Mouse (Mus musculus) thymus, postnatal 36 days (tissue): ENCODE data around the gene Mrps18a.
A peak's percentile ranks its signal among the peaks of the same experiment; 100 is the strongest.

Experiments
- DNase-seq, 2 experiments: peaks; one replicate each; pipeline ENCODE4 v3.0.0; 2022; ENCODE audit warnings: mixed read lengths in 2 of 2

Gene Mrps18a

DNA sequence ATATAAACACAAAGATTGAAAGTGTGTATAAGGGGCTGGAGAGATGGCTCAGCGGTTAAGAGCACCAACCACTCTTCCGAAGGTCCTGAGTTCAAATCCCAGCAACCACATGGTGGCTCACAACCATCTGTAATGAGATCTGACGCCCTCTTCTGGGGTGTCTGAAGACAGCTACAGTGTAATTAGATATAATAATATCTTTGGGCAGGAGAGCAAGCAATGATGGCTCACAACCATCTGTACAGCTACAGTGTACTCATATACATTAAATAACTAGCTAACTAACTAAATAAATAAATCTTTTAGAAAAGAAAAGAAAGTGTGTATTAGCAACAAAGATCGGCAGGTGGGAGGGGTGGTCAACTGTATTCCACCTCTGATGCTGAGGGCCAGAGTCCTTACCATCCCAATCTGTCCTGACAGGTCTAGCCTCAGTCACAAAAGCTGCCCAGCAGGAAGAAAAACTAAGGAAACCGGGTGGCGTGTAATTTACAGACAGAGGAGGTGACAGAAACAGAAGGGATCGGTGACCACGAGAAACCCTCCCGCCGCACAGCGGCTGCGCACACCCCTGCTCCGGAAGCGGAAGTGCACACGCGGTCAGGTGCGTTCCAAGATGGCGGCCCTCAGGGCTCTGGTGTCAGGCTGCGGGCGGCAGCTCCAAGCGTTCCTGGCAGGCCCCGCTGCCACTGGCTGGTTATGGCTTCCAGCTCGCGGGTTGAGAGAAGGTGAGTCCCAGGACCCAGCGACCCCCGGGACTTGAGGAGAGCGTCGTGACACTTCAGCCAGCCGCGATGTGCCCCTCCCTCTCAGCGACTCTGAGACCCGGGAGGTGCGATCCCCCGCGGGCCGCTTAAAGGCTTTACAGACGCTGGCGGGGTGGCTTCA lies at the start of gene Mrps18a:
TSS of gene Mrps18a (plus strand) at position 585 of the 888 bp plus-strand sequence.
- DNase-seq = peak; percentile 78 to 81

DNA sequence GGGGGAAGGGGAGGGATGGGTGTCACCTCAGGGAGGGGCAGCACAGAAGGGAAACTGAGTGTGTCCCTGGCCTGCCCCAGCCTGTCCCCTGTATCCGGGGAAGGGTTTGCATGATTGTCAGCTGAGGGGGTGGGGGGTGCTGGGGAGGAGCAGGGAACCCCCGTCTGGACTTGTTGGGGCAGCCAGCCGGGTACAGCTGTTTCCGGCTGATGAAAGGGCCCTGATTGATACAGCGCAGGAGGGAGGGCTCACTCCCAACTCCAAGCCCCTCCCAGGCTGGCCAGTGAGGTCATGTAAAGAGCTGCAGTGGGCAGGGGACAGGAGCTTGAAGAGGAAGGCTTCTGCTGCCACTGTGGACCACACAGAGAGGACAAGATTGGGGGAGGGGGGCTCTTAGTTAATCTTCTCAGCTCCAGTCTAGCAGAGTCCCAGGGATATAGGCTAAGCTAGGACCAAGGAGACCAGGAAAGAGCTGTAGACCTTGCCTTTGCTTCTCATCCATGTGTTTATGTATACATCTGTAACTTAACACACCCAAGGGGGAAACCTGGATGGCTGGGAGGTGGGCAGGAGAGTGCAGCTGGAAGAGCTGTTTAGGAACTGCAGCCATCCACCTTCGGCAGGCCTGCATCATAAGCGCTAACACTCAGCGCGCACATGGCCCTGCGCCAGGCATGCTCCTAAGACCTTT lies 47.4 kb upstream of the Mrps18a start:
- DNase-seq = no peak

DNA sequence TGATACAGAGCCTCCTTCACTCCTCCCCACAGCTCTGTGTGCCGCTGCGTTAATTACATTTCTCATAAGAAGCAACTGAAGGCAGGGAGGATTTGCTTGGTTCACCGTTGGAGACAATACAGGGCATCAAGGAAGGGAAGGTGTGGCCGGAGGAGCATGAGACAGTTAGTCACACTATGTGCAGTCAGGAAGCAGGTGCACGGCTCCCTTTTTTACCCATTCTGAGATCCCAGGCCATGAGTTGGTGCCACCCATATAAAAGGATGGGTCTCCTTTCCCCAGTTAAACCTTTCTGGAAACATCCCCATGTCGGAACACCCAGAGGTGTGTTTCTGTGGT lies 46.8 kb upstream of the Mrps18a start:
- no peak for DNase-seq

DNA sequence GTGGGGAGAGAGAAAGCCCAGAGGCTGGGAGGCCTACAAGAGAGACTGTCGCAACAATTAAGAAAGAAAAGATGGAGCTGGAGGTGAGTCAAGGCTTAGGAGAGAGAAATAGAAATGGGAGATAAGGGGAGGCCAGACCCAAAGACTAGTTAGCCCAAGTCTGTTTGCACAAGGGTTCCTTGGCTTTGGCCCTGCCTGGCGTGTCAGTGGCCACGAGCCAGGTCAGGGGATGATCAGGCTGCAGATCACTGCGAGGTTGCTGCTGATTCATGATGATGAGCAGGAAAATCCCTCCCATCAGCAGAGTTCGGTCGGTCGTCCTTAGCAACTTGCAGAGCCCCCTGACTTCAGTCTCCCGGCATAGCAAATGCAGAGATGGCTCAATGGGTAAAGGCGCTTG lies 40.7 kb upstream of the Mrps18a start:
- no peak for DNase-seq

DNA sequence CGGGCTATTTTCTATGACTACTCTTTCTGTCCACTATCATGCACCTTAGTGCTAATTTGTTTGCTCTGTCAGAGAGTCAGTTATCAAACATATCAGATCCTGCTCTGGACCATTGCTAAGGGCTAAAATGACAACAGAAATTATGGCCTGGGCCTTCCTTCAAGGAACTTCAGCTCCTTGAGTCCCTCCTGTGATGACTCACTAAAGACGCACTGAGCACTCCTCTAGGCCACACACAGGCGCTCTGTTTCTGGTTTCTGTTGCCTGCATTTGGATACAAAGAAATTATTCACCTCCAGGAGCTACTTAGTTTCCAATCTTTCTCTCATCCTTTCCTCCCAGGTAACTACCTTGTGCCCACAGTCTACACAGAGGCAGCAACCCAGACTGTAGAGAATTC lies 39.3 kb upstream of the Mrps18a start:
- no peak for DNase-seq

DNA sequence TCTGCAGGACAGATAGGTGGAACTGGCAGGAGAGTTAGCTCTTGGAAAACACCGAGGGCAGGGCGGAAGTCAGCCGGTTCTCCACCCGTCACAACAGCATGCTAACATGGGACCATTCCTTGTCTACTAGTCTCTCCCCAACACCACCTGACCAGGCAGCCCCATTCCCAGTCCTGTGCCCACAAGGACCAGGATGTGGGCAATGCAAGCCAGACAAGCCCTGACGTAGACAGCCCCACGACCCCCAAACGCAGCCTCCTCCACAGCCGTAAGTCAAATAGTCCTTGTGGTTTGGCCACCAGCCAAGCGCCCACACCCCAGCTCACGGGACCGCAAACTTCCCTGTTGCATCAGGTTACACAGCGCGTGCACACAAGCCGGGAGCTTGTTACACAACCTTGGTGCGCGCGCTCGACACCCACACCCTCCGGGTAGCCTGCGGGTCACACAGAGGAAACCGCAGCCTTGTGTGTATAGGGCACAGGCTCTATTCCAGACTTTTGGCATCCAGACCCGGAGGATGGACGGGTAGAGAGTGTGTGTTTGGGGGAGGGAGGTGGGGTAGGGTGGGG lies 37.0 kb upstream of the Mrps18a start:
- peak; percentile 88 to 91 for DNase-seq

DNA sequence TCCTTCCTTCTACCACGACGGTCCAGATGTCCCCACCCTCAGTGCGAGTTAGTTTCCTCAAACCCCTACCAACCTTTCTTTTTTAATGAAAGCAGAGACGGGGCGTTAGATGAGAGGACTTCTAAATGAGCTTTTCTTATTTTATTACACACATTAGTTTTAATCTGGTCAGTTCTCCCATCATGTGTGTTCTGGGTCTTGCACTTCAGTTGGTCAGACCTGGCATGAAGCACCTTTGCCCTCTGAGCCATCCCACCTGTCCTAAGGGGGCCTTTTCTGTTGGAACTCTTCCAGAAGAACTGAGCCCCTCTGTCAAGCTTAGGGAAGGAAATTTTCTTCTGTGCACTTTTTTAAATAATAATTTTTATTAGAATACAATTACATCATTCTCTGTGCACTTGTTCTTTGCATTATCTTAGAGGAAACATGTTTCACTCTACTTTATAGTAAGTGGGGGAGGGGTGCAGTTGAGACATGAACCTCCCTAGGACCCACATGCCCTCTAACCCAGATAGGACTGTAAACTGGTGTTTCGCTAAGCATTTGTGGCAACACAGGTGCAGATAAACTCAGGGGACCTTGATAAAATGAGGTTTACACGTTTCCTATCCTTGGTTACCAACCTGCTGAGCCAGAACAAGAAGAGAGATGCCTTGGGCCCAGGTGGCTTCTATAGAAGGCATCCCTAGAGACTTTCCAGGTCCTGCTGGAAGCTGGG lies 36.2 kb upstream of the Mrps18a start:
- no peak for DNase-seq

DNA sequence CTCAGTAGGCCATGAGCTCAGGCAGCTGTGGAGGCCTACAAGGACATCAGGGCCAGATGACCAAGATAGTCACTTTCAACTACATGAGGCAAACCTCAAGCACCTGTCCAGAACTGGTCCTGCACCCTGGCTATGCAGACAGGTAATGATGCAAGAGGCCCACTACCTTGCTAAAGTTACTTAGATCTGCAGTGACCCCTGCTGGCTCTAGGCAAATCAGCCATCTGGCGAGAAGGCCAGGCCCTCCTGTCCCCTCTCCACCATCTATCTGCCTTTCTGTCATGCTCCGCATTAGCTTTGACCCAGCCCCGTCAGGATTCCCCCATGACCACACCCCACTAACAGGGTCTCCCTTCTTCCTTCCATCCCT lies 35.7 kb upstream of the Mrps18a start:
- peak; percentile 66 to 69 for DNase-seq

DNA sequence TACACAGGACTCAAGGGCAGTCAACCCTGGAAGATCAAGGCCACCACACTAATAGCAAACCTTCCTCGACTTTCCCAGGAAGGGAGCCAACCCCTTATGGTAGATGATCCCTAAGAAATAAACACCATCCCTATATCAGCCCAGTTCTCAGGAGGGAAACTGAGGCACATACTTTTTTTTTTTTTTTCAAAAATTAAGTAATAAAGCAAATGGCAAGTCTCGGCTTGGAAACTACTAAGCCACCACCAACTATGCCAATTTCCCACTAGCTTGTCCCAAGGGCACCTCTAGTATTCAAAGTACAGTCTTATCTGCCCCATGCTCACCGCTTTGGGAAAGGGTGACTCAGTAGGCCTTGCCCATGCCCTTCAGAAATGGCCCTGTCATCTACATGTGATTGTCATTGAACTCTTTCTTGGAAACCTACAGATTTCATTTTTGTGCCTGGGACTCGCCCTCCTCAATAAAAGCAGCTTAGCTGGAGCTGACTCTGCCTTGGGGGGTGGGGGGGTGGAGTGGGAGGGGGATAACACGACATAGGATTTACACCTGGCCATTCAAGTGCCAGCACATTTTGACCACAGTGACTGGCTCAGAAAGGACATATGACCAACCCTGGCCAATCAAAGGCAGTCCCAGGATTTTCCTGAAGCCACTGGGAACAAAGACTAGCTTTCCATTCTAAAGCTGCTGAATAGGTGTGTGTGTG lies 35.1 kb upstream of the Mrps18a start:
- no peak for DNase-seq

DNA sequence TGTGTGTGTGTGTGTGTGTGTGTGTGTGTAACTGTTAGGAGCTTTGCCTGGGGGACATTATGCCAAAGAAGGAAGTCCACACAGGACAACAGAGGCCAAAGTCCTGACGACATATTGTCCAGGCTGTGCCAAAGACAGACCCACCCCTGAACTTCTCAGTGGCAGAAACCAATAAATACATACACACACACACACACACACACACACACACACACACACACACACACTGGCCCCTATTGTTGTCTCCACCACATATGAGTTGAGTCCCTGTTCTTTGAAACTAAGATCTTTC lies 34.6 kb upstream of the Mrps18a start:
- no peak for DNase-seq

DNA sequence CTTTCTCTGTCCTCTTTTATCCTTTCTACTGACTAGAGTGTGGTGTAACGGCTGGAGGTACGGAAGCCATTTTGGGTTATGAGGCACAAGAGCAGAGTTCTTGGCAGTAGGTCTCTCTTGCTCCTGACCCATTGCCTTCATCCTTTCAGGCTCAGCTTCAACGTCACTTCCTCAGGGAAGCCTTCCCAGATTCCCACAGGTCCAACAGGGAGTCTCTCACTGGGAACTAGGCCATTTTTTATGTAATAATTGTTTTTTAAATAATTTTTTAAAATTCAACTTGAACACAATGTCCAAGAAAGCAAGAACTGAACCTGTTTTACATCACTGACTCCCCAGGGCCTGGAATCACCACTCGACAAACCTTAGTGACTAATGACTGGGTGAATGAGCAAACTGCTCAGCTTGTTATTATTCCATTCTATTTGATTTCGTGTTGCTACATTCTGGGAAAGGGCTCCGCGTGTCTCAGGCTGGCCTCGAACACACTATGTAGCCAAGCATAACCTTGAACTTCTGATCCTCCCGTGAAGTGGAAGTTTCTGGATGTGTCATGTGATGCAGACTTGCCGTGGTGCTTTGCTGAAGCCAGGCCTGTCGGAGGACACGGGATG lies 32.8 kb upstream of the Mrps18a start:
- no peak for DNase-seq

DNA sequence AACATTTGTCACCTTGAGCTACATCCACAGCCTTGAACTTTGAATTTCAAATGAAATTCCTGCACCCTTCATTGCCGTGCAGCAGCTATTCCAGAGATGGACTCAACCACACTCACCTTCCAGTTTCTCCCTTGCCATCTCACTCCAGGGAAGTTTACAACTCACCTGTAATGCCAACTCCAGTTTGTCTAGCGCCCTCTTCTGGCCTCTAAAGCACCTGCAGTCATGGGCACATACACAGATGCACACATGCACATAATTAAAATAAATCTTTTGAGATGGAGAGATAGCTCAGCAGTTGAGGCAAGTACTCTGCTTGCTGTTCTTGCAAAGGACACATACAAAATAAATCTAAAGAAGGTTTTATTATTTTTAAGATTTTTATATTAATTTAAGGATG lies 31.7 kb upstream of the Mrps18a start:
- no peak for DNase-seq

DNA sequence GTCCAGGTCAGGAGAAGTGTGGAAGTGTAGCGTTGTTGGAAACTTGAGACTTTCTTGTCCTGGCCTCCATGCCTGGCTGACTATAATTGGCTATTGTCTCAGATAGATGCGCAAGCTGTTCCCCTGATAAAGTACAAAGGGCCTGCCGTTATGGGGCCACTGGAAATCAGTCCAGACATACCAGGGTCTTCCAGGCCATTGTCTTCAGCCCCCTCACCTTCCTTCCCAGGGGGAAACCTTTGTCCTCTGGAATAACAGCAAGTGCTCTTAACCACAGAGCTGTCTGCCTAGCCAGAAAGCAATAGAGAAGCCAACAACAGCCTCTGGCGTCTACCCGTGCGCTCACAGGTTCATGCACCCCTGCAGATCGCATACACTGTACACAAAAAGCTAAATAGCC lies 30.4 kb upstream of the Mrps18a start:
- DNase-seq = no peak

DNA sequence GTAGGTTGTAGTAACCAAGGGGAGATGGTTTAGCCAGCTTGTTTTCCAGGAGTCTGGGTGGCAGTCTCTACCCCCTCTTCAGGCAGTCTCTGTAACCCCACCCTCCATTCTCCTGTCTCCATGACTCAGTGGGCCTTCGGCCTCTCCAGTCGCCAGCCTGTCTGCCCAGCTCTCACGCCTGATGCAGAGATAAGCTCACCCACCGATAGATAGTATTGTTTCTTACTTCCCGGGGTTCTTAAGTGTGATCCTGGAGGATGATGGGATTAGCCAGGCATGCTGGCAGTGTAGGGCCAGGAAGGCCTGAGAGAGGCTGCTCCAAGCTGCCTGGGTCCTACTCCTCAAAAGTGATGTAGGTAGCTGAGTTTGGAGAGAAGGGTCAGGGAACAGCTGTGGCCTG lies 29.7 kb upstream of the Mrps18a start:
- no peak for DNase-seq

DNA sequence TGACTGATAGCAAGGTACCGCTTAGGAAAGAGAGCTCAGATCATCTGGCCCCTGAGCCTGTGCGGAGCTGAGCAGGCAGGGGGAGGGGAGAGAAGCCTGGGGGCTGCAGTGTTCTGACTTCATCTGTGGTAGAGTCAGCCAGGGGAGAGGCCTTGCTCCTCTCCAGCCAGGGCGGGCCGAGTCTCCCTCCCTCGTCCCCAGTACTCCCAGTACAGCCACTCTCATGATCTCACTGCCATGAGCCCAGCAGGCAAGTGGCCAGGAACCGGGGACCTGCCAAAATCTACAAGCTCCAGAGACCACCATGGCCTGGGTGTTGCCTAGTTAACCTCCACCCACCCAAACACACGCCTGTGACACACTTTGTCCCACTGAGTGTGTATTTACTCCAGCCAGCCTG lies 29.1 kb upstream of the Mrps18a start:
- no peak for DNase-seq

DNA sequence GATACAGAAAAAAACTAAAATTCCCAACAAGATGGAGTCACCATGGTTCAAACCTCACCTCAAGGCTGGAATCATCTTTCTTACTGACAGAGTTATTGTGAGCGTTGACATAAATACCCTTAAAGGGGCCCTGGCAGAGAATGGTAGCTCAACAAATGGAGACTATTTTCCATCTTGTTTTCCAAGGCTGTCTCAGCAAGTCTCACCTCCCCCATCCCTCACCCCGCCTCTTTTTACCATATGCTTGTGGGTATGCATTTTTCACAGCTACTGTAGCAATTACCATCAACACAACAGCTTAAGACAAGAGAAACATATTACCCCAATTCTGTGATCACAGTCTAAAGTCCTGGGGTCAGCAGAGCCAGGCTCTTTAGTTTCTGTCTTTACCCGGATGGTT lies 27.4 kb upstream of the Mrps18a start:
- DNase-seq = no peak

DNA sequence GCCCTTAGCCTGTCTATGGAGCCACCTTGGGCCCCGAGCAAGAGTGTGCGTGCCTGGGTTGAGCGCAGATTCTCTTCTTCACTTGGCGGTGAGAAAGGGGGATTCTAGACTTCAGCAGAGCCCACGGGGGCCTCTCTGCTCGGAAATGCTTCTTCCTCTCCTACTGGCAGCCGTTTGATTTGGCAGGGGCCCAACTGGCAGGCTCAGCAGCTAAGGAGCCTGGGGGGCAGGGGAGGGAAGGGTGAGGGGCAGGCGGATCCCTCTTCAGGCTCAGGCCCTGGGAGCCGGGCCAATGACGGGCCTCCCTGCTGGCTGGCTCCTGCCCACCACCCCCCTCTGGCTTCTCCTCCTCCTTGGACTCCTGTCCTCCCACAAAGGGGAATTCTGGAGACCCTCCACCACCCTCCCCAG lies 26.7 kb upstream of the Mrps18a start:
- DNase-seq = peak; percentile 33 to 59

DNA sequence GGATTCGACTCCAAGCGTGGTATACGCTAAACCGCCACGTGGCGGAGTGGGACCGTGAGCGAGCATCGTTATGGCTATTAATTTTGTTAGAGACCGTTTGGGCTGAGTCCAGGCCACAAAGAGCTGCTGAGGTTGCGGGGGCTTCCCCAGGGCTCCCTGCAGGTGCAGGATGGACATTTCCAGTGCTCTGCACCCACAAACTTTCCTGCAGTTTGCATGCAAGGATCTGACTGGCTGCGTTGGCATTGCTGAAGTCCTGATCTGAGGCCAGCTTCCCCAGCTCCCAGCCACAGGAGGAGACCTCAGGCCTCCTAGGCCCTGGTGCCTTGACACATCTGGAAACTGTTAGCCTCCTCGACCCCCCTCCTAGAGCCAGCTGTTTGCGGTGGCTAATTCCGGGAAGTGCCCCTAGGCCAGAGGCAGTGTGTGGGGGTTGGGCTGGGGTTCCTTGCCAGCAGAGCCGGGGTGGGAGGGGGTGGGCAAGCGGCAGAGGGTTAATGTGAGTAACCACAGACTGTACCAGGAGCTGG lies 24.4 kb upstream of the Mrps18a start:
- DNase-seq = peak in 1 of 2 experiments; percentile 39

DNA sequence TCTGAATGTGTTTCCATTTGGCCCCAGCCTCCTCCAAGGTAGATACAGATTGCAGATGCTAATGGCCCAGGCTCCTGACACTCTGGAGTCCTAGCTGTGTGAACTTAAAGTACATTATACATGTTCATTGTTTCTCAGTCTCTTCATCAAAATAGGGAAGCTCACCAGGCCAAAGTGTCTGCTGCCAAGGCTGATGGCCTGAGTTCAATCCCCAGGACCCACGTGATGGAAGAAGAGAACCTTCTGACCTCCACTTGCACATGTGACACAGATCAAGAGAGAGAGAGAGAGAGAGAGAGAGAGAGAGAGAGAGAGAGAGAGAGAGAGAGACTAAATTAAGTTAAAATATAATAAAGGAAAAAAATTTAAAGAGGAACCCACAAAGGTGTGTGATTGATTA lies 19.4 kb upstream of the Mrps18a start:
- no peak for DNase-seq

DNA sequence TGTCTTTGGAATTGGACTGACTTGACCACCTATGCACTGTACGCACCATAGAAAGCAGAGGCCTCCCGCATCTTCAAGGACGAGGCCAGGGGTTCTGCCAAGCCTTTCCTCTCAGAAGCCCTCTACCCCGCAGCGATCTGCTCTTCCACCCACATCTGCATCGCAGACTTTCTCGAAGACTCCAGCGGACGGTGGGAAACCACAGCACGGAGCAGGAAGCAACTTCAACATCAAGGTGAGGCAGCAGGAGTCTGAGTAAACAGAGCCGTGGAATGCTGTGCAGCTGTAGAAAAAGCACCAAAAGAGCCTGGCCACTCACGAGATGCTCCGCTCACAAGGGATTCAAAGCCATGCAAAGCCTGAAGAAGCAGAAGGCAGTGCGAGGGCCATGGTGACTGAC lies 18.9 kb upstream of the Mrps18a start:
- peak; percentile 20 to 47 for DNase-seq

DNA sequence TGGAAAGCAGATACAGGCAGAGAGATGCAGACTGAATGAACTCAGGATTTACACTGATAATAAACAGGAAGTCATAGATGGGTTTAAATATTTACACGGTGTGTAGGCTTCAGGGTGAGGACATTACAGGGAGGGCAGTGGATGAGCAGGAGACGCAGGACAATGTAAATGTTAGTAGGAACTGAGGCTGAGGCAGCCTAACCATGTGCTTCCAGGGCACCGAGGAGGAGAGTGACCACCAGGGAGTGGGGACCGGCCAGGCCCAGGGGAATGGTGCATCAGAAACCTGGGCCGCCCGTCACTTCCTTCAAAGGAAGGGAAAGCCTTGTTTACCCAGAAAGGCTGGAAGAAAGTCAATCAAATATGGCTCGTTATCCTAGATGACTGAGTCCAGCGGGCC lies 12.3 kb upstream of the Mrps18a start:
- no peak for DNase-seq

DNA sequence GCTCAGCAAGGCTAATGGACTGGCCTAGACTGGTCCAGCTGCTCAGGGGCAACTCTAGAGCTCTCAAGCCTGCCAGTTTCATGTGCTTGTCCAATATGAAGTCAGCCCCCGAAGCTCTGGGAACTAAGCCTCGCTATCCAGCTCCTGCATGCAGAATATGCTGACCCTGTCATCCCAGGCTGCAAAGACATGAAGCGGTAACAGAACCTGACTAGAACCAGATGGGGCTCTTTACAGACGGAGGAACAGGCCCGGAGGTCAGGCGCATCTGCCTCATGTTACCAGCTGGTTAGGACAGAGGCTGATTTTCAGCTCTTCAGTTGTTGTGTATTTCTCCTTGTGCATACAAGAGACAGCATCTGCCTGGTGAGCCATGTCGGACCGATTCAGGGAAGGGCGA lies 8.9 kb upstream of the Mrps18a start:
- no peak for DNase-seq
